Mouse (Mus musculus): Measurements from ENCODE around the gene Muc16. TPM values are rescaled to one million over a fixed set of nuclear protein-coding genes. Genes with fewer than 3 reads are reported as not detected.

The Muc16 gene
- polyA plus RNA-seq, 1 experiment from 2014 or later = not detected

Small RNA genes lying within 50 kb of the gene (microRNA-seq; reads per million reads assigned to microRNA genes)
- not detected for gene Gm22854

Other genes starting within 250 kb of the Muc16 start
- gene Mbd3l2, start 243.9 kb downstream of the Muc16 start, polyA plus RNA-seq (2016; fragmentation: Nextera tagmentation; extraction: Ambion mirVana) = not detected in 2 replicates
- gene Zfp558, start 196.3 kb downstream of the Muc16 start, polyA plus RNA-seq (2016; fragmentation: Nextera tagmentation; extraction: Ambion mirVana) = 7.5 and 12.2 TPM in 2 replicates
- gene Mbd3l1, start 196.2 kb downstream of the Muc16 start, polyA plus RNA-seq (2016; fragmentation: Nextera tagmentation; extraction: Ambion mirVana) = not detected in 2 replicates
- not detected in 2 replicates for gene Olfr24, start 89.5 kb upstream of the Muc16 start, polyA plus RNA-seq (2016; fragmentation: Nextera tagmentation; extraction: Ambion mirVana)
- gene Olfr828, start 145.0 kb upstream of the Muc16 start, polyA plus RNA-seq (2016; fragmentation: Nextera tagmentation; extraction: Ambion mirVana) = not detected in 2 replicates
- not detected in 2 replicates for gene Olfr829, start 180.4 kb upstream of the Muc16 start, polyA plus RNA-seq (2016; fragmentation: Nextera tagmentation; extraction: Ambion mirVana)
- not detected in 2 replicates for gene Olfr830, start 200.2 kb upstream of the Muc16 start, polyA plus RNA-seq (2016; fragmentation: Nextera tagmentation; extraction: Ambion mirVana)

All from limb, embryonic 10.5 days (tissue).